16 mouse cellular contexts compared by ENCODE assay signal in genomic region chr7:127719258-127719657, GRCm38 (mm10). TPM values are rescaled to one million over a fixed set of nuclear protein-coding genes. Genes with fewer than 3 reads are reported as not detected.
DNase-seq lines count a peak whose midpoint lies in the region; TF ChIP-seq lines count a peak whose summit lies in the region.
"Had no signal": no experiment of that assay in that cellular context is flagged by ENCODE, and none has a peak within 500 bp of the region (broad histone marks: within the 10 kb centered on the region; RNA-seq: fewer than 3 reads in every experiment).

No protein-coding gene starts in this region.

- H3K27ac ChIP-seq in gastrocnemius, adult 2 months: no peak overlapping the region
- H3K27ac ChIP-seq: embryonic facial prominence, embryonic 12.5 days; forebrain, embryonic 12.5 days; heart, embryonic 10.5 days; hindbrain, embryonic 12.5 days had no signal

- intact Hi-C loops in gastrocnemius, adult 2 months (cut with DNase I): no loop called here

- TF ChIP-seq CTCF in gastrocnemius, adult 2 months (IDR thresholded peaks at IDR 0.05): no peak

- peak; percentile 26 for DNase-seq in adrenal gland, postnatal 10 days
- DNase-seq in adrenal gland, postnatal 4 days (ENCODE audit: low spot score in 2 of 2): no peak
- DNase-seq in gastrocnemius, adult 2 months: peak; percentile 16
- DNase-seq in gastrocnemius, postnatal 4 days (ENCODE audit: low spot score in 2 of 2): no peak
- peak; percentile 59 for DNase-seq in ovary, postnatal 36 days (ENCODE audit: low spot score)
- no peak for DNase-seq in ovary, postnatal 14 days (ENCODE audit: low spot score)
- DNase-seq in layer of hippocampus, adult 9-11 months: no peak
- DNase-seq: cerebellum, postnatal 14 days; gastrocnemius, postnatal 14 days; heart, postnatal 10 days; heart, postnatal 4 days had no signal

- no peak overlapping the region for H3K4me3 ChIP-seq in gastrocnemius, adult 2 months
- H3K4me3 ChIP-seq: embryonic facial prominence, embryonic 12.5 days; forebrain, embryonic 12.5 days; heart, embryonic 10.5 days; hindbrain, embryonic 12.5 days had no signal

RNA-seq across cellular contexts. Expression of gene Ctf1, which starts 6.7 kb away (rescaled TPM):
- total RNA-seq in adrenal gland, postnatal 10 days (2021): 1 to 10 TPM; 6.3 to 6.8 TPM
- 1 to 10 TPM; 5.2 to 5.4 TPM for total RNA-seq in adrenal gland, postnatal 4 days (2021)
- 10 to 100 TPM; 16.8 to 18.1 TPM for total RNA-seq in gastrocnemius, adult 2 months (2021)
- 10 to 100 TPM in 1 of 2 experiments, 1 to 10 TPM in 1; 7.0 to 10.0 TPM for total RNA-seq in gastrocnemius, postnatal 4 days (2021)
- total RNA-seq: CH12.LX had no signal

RNA-seq across cellular contexts. Expression of gene Bcl7c, which starts 10.5 kb away (rescaled TPM):
- total RNA-seq in adrenal gland, postnatal 10 days (2021): 10 to 100 TPM; 77.0 to 81.8 TPM
- 100 to 1,000 TPM; 129 to 135 TPM for total RNA-seq in adrenal gland, postnatal 4 days (2021)
- 10 to 100 TPM; 26.7 to 32.9 TPM for total RNA-seq in gastrocnemius, adult 2 months (2021)
- total RNA-seq in gastrocnemius, postnatal 4 days (2021): 100 to 1,000 TPM; 112 to 132 TPM

RNA-seq across cellular contexts. Expression of gene Ctf2, which starts 12.7 kb away (rescaled TPM):
- not detected for total RNA-seq in adrenal gland, postnatal 10 days (2021)
- total RNA-seq in adrenal gland, postnatal 4 days (2021): not detected
- not detected for total RNA-seq in gastrocnemius, adult 2 months (2021)
- not detected for total RNA-seq in gastrocnemius, postnatal 4 days (2021)
- total RNA-seq: CH12.LX; gastrocnemius, postnatal 14 days; heart, postnatal 10 days; heart, postnatal 4 days had no signal

RNA-seq across cellular contexts. Expression of gene Fbxl19, which starts 25.1 kb away (rescaled TPM):
- 10 to 100 TPM; 12.3 to 18.5 TPM for total RNA-seq in adrenal gland, postnatal 10 days (2021)
- total RNA-seq in adrenal gland, postnatal 4 days (2021): 10 to 100 TPM; 24.6 to 26.0 TPM
- total RNA-seq in gastrocnemius, adult 2 months (2021): 1 to 10 TPM; 1.2 to 2.0 TPM
- total RNA-seq in gastrocnemius, postnatal 4 days (2021): 1 to 10 TPM; 8.6 to 8.8 TPM

RNA-seq across cellular contexts. Expression of gene Orai3, which starts 50.4 kb away (rescaled TPM):
- 10 to 100 TPM; 31.5 to 32.0 TPM for total RNA-seq in adrenal gland, postnatal 10 days (2021)
- 10 to 100 TPM; 26.7 to 28.9 TPM for total RNA-seq in adrenal gland, postnatal 4 days (2021)
- total RNA-seq in gastrocnemius, adult 2 months (2021): 10 to 100 TPM; 10.1 to 11.7 TPM
- 10 to 100 TPM; 12.3 to 13.9 TPM for total RNA-seq in gastrocnemius, postnatal 4 days (2021)

Comparison
In these comparisons a context has a peak if more than half of its experiments do, and no peak if none do; other contexts are left out.
1. DNase-seq: peak in adrenal gland, postnatal 10 days (single experiment), gastrocnemius, adult 2 months (single experiment) and ovary, postnatal 36 days (single experiment); none in adrenal gland, postnatal 4 days (0 of 2), gastrocnemius, postnatal 4 days (0 of 2), ovary, postnatal 14 days (single experiment) and layer of hippocampus, adult 9-11 months (single experiment).